Mouse (Mus musculus) bone marrow macrophage, adult 2 months (primary cell): ENCODE measurements around the gene Ctnnbip1. TPM values are rescaled to one million over a fixed set of nuclear protein-coding genes. Genes with fewer than 3 reads are reported as not detected.

ENCODE experiments used
- H3K27ac ChIP-seq: 2 replicates; pipeline ENCODE4 v1.5.1; 2012; ENCODE audit warnings: low read depth, low read length; ENCODE audit not compliant: insufficient read depth
- H3K4me1 ChIP-seq: 2 replicates; pipeline ENCODE4 v1.6.1; 2012; ENCODE audit warnings: low read length; ENCODE audit not compliant: control insufficient read depth, insufficient read depth
- H3K4me3 ChIP-seq: 2 replicates; pipeline ENCODE4 v1.5.1; 2012; ENCODE audit warnings: mild to moderate bottlenecking, low read length, moderate library complexity; ENCODE audit not compliant: insufficient read depth
- CTCF ChIP-seq: IDR thresholded peaks from 2 replicates; pipeline ENCODE4 v1.5.1; 2012; ENCODE audit warnings: low read depth, mild to moderate bottlenecking, low read length, moderate library complexity
- POLR2A ChIP-seq: IDR thresholded peaks from 2 replicates; pipeline ENCODE4 v1.6.1; 2012; ENCODE audit warnings: mild to moderate bottlenecking, low read depth, low read length, borderline replicate concordance
- polyA plus RNA-seq: library from polyadenylated mRNA; stranded (reverse); fragments of >200 nt; gene quantifications from 2 replicates; pipeline ENCODE4 v1.2.4, GENCODE M21; 2012; ENCODE audit not compliant: missing spikeins, insufficient read depth, insufficient read length

Ctnnbip1 gene
- polyA plus RNA-seq, 1 experiment: 16.2 TPM

- Histone ChIP-seq H3K4me1 (peaks cover 9% of the 10 kb centered on the region), H3K4me3 (no peak overlapping the region), H3K27ac (no peak overlapping the region)
- TF ChIP-seq POLR2A (no peak), CTCF (no peak)
These were observed 53.2 kb downstream of the Ctnnbip1 start for GRCm38 (mm10) chr4:149571209-149571608.

- peaks cover 9% of the 10 kb centered on the region for H3K4me1 ChIP-seq
- no peak overlapping the region for H3K4me3 ChIP-seq
- no peak overlapping the region for H3K27ac ChIP-seq
- TF ChIP-seq POLR2A (no peak), CTCF (no peak)
These were observed 53.7 kb downstream of the Ctnnbip1 start for GRCm38 (mm10) chr4:149571651-149572149.

GRCm38 (mm10) chr4:149572446-149572845 is 54.4 kb downstream of the Ctnnbip1 start:
- no peak overlapping the region for H3K4me3 ChIP-seq
- no peak overlapping the region for H3K27ac ChIP-seq
- TF ChIP-seq POLR2A (no peak), CTCF (no peak)
- peaks cover 9% of the 10 kb centered on the region for H3K4me1 ChIP-seq

- Histone ChIP-seq H3K4me3 (no peak overlapping the region), H3K27ac (no peak overlapping the region), H3K4me1 (peaks cover 9% of the 10 kb centered on the region)
- no peak for TF ChIP-seq POLR2A
- no peak for TF ChIP-seq CTCF
These were observed 54.8 kb downstream of the Ctnnbip1 start for GRCm38 (mm10) chr4:149572851-149573250.

GRCm38 (mm10) chr4:149574391-149574821 is 56.4 kb downstream of the Ctnnbip1 start:
- Histone ChIP-seq H3K4me3 (no peak overlapping the region), H3K4me1 (peaks cover 9% of the 10 kb centered on the region), H3K27ac (no peak overlapping the region)
- TF ChIP-seq CTCF: no peak
- TF ChIP-seq POLR2A: no peak

GRCm38 (mm10) chr4:149576061-149576460 is 58.0 kb downstream of the Ctnnbip1 start:
- TF ChIP-seq CTCF (no peak), POLR2A (no peak)
- Histone ChIP-seq H3K4me3 (no peak overlapping the region), H3K4me1 (peaks cover 9% of the 10 kb centered on the region), H3K27ac (no peak overlapping the region)

- no peak overlapping the region for H3K4me3 ChIP-seq
- H3K27ac ChIP-seq: no peak overlapping the region
- H3K4me1 ChIP-seq: no peaks in the 10 kb centered on the region
- TF ChIP-seq POLR2A: no peak
- no peak for TF ChIP-seq CTCF
These were observed 59.0 kb downstream of the Ctnnbip1 start for GRCm38 (mm10) chr4:149576993-149577548.

- Histone ChIP-seq H3K27ac (no peak overlapping the region), H3K4me3 (no peak overlapping the region), H3K4me1 (no peaks in the 10 kb centered on the region)
- no peak for TF ChIP-seq CTCF
- TF ChIP-seq POLR2A: no peak
These were observed 60.1 kb downstream of the Ctnnbip1 start for GRCm38 (mm10) chr4:149578085-149578681.

GRCm38 (mm10) chr4:149578831-149579230 is 60.8 kb downstream of the Ctnnbip1 start:
- TF ChIP-seq CTCF (no peak), POLR2A (no peak)

GRCm38 (mm10) chr4:149585236-149585635 is 67.2 kb downstream of the Ctnnbip1 start:
- Histone ChIP-seq H3K27ac (no peak overlapping the region), H3K4me3 (no peak overlapping the region), H3K4me1 (no peaks in the 10 kb centered on the region)
- TF ChIP-seq CTCF (no peak), POLR2A (no peak)

More at GRCm38 (mm10) chr4:149578831-149579230, 60.8 kb downstream of the Ctnnbip1 start:
- Histone ChIP-seq H3K27ac (no peak overlapping the region), H3K4me1 (no peaks in the 10 kb centered on the region), H3K4me3 (no peak overlapping the region)
